Mouse (Mus musculus) bone marrow macrophage, adult 2 months (primary cell): ENCODE measurements around the gene Pkd1l1.

ENCODE experiments used
- CTCF ChIP-seq: IDR thresholded peaks from 2 replicates; pipeline ENCODE4 v1.5.1; 2012; ENCODE audit warnings: low read depth, mild to moderate bottlenecking, low read length, moderate library complexity
- POLR2A ChIP-seq: IDR thresholded peaks from 2 replicates; pipeline ENCODE4 v1.6.1; 2012; ENCODE audit warnings: mild to moderate bottlenecking, low read depth, low read length, borderline replicate concordance

- TF ChIP-seq POLR2A (no peak), CTCF (no peak)
Measured at GRCm38 (mm10) chr11:8948871-8949270, 24.2 kb downstream of the Pkd1l1 start.
